Mouse (Mus musculus) embryonic fibroblast, embryonic 13.5 days (primary cell): ENCODE measurements around the gene Tbx22. TPM values are rescaled to one million over a fixed set of nuclear protein-coding genes. Genes with fewer than 3 reads are reported as not detected.

Source experiments
- H3K27ac ChIP-seq: 2 replicates; pipeline ENCODE4 v1.5.1; 2012; ENCODE audit warnings: low read length, control low read depth, inconsistent platforms; ENCODE audit not compliant: insufficient read depth
- H3K4me1 ChIP-seq: 2 replicates; pipeline ENCODE4 v1.6.1; 2011; ENCODE audit warnings: low read length; ENCODE audit not compliant: control insufficient read depth, insufficient read depth
- H3K4me3 ChIP-seq: 2 replicates; pipeline ENCODE4 v1.5.1; 2011; ENCODE audit warnings: mild to moderate bottlenecking, control low read depth, low read length; ENCODE audit not compliant: insufficient read depth
- CTCF ChIP-seq: IDR thresholded peaks from 2 replicates; pipeline ENCODE4 v1.5.1; 2011; ENCODE audit warnings: mild to moderate bottlenecking, control low read depth, low read length, moderate library complexity, borderline replicate concordance; ENCODE audit not compliant: insufficient read depth
- POLR2A ChIP-seq: IDR thresholded peaks from 2 replicates; pipeline ENCODE4 v1.6.1; 2011; ENCODE audit warnings: low read depth, mild to moderate bottlenecking, control low read depth, low read length, moderate library complexity
- polyA plus RNA-seq: library from polyadenylated mRNA; stranded (reverse); fragments of >200 nt; gene quantifications from 2 replicates; pipeline ENCODE4 v1.2.4, GENCODE M21; 2011; ENCODE audit warnings: low read depth; ENCODE audit not compliant: missing spikeins, insufficient read length

Tbx22 gene
- not detected in 2 replicates for polyA plus RNA-seq

GRCm38 (mm10) chrX:107667664-107668063 lies at the start of gene Tbx22:
Gene Tbx22 (plus strand): TSS chrX:107667964.
- no peak for TF ChIP-seq CTCF
- TF ChIP-seq POLR2A: no peak
- H3K27ac ChIP-seq: no peak within 1 kb of the TSS
- H3K4me1 ChIP-seq: no peaks in the 10 kb centered on the region
- no peak within 1 kb of the TSS for H3K4me3 ChIP-seq

GRCm38 (mm10) chrX:107668677-107669076 lies 913 bp downstream of the Tbx22 start:
- no peak overlapping the region for H3K4me3 ChIP-seq
- no peak overlapping the region for H3K27ac ChIP-seq
- no peaks in the 10 kb centered on the region for H3K4me1 ChIP-seq
- TF ChIP-seq POLR2A: no peak
- no peak for TF ChIP-seq CTCF

- TF ChIP-seq POLR2A (no peak), CTCF (no peak)
- H3K4me3 ChIP-seq: peak overlapping the region; percentile 29
- H3K4me1 ChIP-seq: no peaks in the 10 kb centered on the region
- no peak overlapping the region for H3K27ac ChIP-seq
Measured at GRCm38 (mm10) chrX:107679203-107679602, 11.4 kb downstream of the Tbx22 start.

GRCm38 (mm10) chrX:107708584-107708983 lies 40.8 kb downstream of the Tbx22 start:
- TF ChIP-seq POLR2A (no peak), CTCF (no peak)
- no peak overlapping the region for H3K27ac ChIP-seq
- no peak overlapping the region for H3K4me3 ChIP-seq
- no peaks in the 10 kb centered on the region for H3K4me1 ChIP-seq

GRCm38 (mm10) chrX:107723541-107723940 lies 55.8 kb downstream of the Tbx22 start:
- Histone ChIP-seq H3K4me1 (no peaks in the 10 kb centered on the region), H3K4me3 (no peak overlapping the region), H3K27ac (no peak overlapping the region)
- TF ChIP-seq POLR2A (no peak), CTCF (no peak)

Other genes starting within 250 kb of the Tbx22 start
- not detected in 2 replicates for gene Tent5d, start 124.6 kb downstream of the Tbx22 start, polyA plus RNA-seq
- 14.7 and 17.6 TPM in 2 replicates for gene 2610002M06Rik, start 148.4 kb downstream of the Tbx22 start, polyA plus RNA-seq